Mouse (Mus musculus) liver, embryonic 12.5 days (tissue): ENCODE results near the gene Ibsp. TPM values are rescaled to one million over a fixed set of nuclear protein-coding genes. Genes with fewer than 3 reads are reported as not detected.

Source experiments
- ATAC-seq: fragments of 200-750 bp; cut with Nextera tagmentation; 2 replicates; pipeline ENCODE4 v1.8.0; 2017; ENCODE audit warnings: moderate number of reproducible peaks, mild to moderate bottlenecking, moderate library complexity
- H3K27ac ChIP-seq: fragments of 300-500 bp; sonication (generic); 2 replicates; pipeline ENCODE4 v1.5.1; 2016; ENCODE audit warnings: mild to moderate bottlenecking
- H3K27me3 ChIP-seq: fragments of 300-500 bp; sonication (generic); replicated peaks from 2 replicates; pipeline ENCODE4 v1.6.1; 2016; ENCODE audit warnings: mild to moderate bottlenecking, moderate library complexity
- H3K36me3 ChIP-seq: fragments of 300-500 bp; sonication (generic); 2 replicates; pipeline ENCODE4 v1.6.1; 2016; ENCODE audit warnings: mild to moderate bottlenecking, moderate library complexity
- H3K4me1 ChIP-seq: fragments of 300-500 bp; sonication (generic); 2 replicates; pipeline ENCODE4 v1.6.1; 2016
- H3K4me2 ChIP-seq: fragments of 300-500 bp; sonication (generic); 2 replicates; pipeline ENCODE4 v1.6.1; 2016; ENCODE audit warnings: mild to moderate bottlenecking, moderate library complexity
- H3K4me3 ChIP-seq: fragments of 300-500 bp; sonication (generic); 2 replicates; pipeline ENCODE4 v1.5.1; 2016; ENCODE audit warnings: mild to moderate bottlenecking, moderate library complexity
- H3K9ac ChIP-seq: fragments of 300-500 bp; sonication (generic); 2 replicates; pipeline ENCODE4 v1.6.1; 2016; ENCODE audit warnings: mild to moderate bottlenecking, moderate library complexity
- H3K9me3 ChIP-seq: fragments of 300-500 bp; sonication (generic); replicated peaks from 2 replicates; pipeline ENCODE4 v1.6.1; 2016; ENCODE audit warnings: mild to moderate bottlenecking, moderate library complexity
- WGBS: fragments of 180-500 bp; shearing (Covaris S2); methylation state at CpG from one replicate; pipeline ENCODE4 v1.1.7; 2016; ENCODE audit not compliant: insufficient replicate concordance; 5-methylcytosine and 5-hydroxymethylcytosine counted together
- microRNA-seq: library from miRNA; unstranded; fragments of <30 nt; microRNA quantifications from one replicate; pipeline ENCODE4, GENCODE M21; 2017
- polyA plus RNA-seq: library from polyadenylated mRNA; unstranded; fragments of >200 nt; fragmentation: Nextera tagmentation; extraction: Ambion mirVana; gene quantifications from 2 replicates; pipeline ENCODE4 v1.2.1, GENCODE M21; 2016

Ibsp gene
- polyA plus RNA-seq, 1 experiment from 2014 or later = not detected

- no peak for ATAC-seq
- no peaks in the 10 kb centered on the region for H3K36me3 ChIP-seq
- no peak overlapping the region for H3K9ac ChIP-seq
- H3K4me3 ChIP-seq = no peak overlapping the region
- WGBS = 52% methylated on average over 9 of the region's 9 CpGs
- H3K27me3 ChIP-seq = no peaks in the 10 kb centered on the region
- no peak overlapping the region for H3K27ac ChIP-seq
- no peak overlapping the region for H3K4me2 ChIP-seq
- H3K4me1 ChIP-seq = no peaks in the 10 kb centered on the region
- H3K9me3 ChIP-seq = no peaks in the 10 kb centered on the region
These were observed 45.7 kb downstream of the Ibsp start for GRCm38 (mm10) chr5:104344526-104345240.

- Histone ChIP-seq H3K9ac (no peak overlapping the region), H3K4me3 (no peak overlapping the region), H3K27me3 (no peaks in the 10 kb centered on the region), H3K36me3 (no peaks in the 10 kb centered on the region), H3K4me2 (no peak overlapping the region), H3K9me3 (no peaks in the 10 kb centered on the region), H3K27ac (no peak overlapping the region), H3K4me1 (no peaks in the 10 kb centered on the region)
- ATAC-seq = no peak
- WGBS = 65% methylated on average over 6 of the region's 6 CpGs
These were observed 46.3 kb downstream of the Ibsp start for GRCm38 (mm10) chr5:104345241-104345630.

GRCm38 (mm10) chr5:104351041-104351440, 52.1 kb downstream of the Ibsp start:
- Histone ChIP-seq H3K4me3 (no peak overlapping the region), H3K4me1 (no peaks in the 10 kb centered on the region), H3K4me2 (no peak overlapping the region), H3K9ac (no peak overlapping the region), H3K36me3 (no peaks in the 10 kb centered on the region), H3K9me3 (no peaks in the 10 kb centered on the region), H3K27ac (no peak overlapping the region), H3K27me3 (no peaks in the 10 kb centered on the region)
- ATAC-seq = no peak
- WGBS = 45% methylated on average over 1 of the region's 1 CpGs

DNA sequence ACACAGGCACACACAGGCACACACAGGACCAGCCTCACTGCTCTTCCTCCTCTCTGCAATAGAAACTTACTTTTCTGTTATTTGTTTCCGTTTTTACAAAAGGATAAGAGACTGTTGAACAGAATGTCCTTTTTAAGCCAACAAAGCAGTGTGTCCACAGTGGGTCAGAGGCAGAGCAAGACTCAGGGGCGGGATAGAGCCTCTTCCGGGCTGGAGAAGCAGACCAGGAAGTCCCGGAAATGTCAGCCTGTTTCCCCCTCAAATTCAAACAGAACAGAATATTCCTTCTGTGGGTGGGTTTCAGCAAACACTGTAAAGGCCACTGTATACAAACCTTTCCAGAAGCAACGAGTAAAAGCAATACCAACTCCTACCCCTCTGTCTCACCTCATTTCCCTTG, 52.9 kb downstream of the Ibsp start:
- WGBS = 51% methylated on average over 5 of the region's 5 CpGs
- H3K9ac ChIP-seq = no peak overlapping the region
- no peaks in the 10 kb centered on the region for H3K9me3 ChIP-seq
- H3K27me3 ChIP-seq = no peaks in the 10 kb centered on the region
- no peak overlapping the region for H3K4me3 ChIP-seq
- no peaks in the 10 kb centered on the region for H3K4me1 ChIP-seq
- ATAC-seq = no peak
- no peaks in the 10 kb centered on the region for H3K36me3 ChIP-seq
- H3K4me2 ChIP-seq = no peak overlapping the region
- no peak overlapping the region for H3K27ac ChIP-seq

DNA sequence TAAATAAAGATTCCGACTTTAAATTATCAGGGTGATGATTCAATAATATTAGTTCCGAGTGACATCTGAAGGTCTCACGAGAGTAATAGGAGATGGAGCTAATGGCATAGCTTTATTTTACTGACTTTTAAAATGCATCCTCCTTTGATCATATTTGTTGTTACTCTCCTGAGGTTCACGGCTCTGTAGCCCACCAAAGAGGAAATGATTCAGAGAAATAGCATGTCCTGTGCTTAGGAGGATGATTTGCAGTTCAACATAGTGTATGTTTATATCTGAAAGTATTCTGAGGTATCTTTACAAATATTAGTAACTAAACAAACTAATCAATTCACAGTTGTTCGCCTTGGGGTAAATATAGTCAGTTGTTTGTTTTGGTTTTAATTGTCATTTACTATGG, 58.6 kb downstream of the Ibsp start:
- Histone ChIP-seq H3K9me3 (no peaks in the 10 kb centered on the region), H3K27ac (no peak overlapping the region), H3K27me3 (no peaks in the 10 kb centered on the region), H3K4me1 (no peaks in the 10 kb centered on the region), H3K4me2 (no peak overlapping the region), H3K36me3 (no peaks in the 10 kb centered on the region), H3K9ac (no peak overlapping the region), H3K4me3 (no peak overlapping the region)
- WGBS = 63% methylated on average over 5 of the region's 5 CpGs
- no peak for ATAC-seq

GRCm38 (mm10) chr5:104358592-104358991, 59.6 kb downstream of the Ibsp start:
- Histone ChIP-seq H3K9me3 (no peaks in the 10 kb centered on the region), H3K4me1 (no peaks in the 10 kb centered on the region), H3K36me3 (no peaks in the 10 kb centered on the region), H3K4me3 (no peak overlapping the region), H3K27ac (no peak overlapping the region), H3K9ac (no peak overlapping the region), H3K4me2 (no peak overlapping the region), H3K27me3 (no peaks in the 10 kb centered on the region)
- 52% methylated on average over 7 of the region's 7 CpGs for WGBS
- no peak for ATAC-seq

GRCm38 (mm10) chr5:104359257-104359656, 60.3 kb downstream of the Ibsp start:
- no peaks in the 10 kb centered on the region for H3K9me3 ChIP-seq
- no peaks in the 10 kb centered on the region for H3K36me3 ChIP-seq
- no peak for ATAC-seq
- H3K27ac ChIP-seq = no peak overlapping the region
- H3K4me2 ChIP-seq = no peak overlapping the region
- no peaks in the 10 kb centered on the region for H3K4me1 ChIP-seq
- 63% methylated on average over 6 of the region's 6 CpGs for WGBS
- no peaks in the 10 kb centered on the region for H3K27me3 ChIP-seq
- H3K4me3 ChIP-seq = no peak overlapping the region
- H3K9ac ChIP-seq = no peak overlapping the region

Small RNA genes lying within 50 kb of the gene (microRNA-seq; reads per million reads assigned to microRNA genes)
- not detected for gene Gm23616

Other genes starting within 250 kb of the Ibsp start
- not detected in 2 replicates for gene Gm17660, start 221.6 kb upstream of the Ibsp start, polyA plus RNA-seq
- gene Sparcl1, start 185.4 kb upstream of the Ibsp start, polyA plus RNA-seq = 3.0 and 3.8 TPM in 2 replicates
- gene Dspp, start 128.5 kb upstream of the Ibsp start, polyA plus RNA-seq = not detected in 2 replicates
- 0.05 TPM in 1 of 2 replicates, not detected in the other for gene Dmp1, start 96.6 kb upstream of the Ibsp start, polyA plus RNA-seq
- gene Mepe, start 26.2 kb downstream of the Ibsp start, polyA plus RNA-seq = not detected in 2 replicates
- gene Spp1, start 135.9 kb downstream of the Ibsp start, polyA plus RNA-seq = 2.0 and 2.6 TPM in 2 replicates
- gene Pkd2, start 160.3 kb downstream of the Ibsp start, polyA plus RNA-seq = 4.1 and 4.3 TPM in 2 replicates
- gene BC005561, start 209.2 kb downstream of the Ibsp start, polyA plus RNA-seq = 5.0 and 5.2 TPM in 2 replicates